Mouse (Mus musculus) embryonic fibroblast, embryonic 13.5 days (primary cell): ENCODE data around the gene Vps45. TPM values are rescaled to one million over a fixed set of nuclear protein-coding genes. Genes with fewer than 3 reads are reported as not detected.

Experiments
- H3K27ac ChIP-seq: 2 replicates; pipeline ENCODE4 v1.5.1; 2012; ENCODE audit warnings: low read length, control low read depth, inconsistent platforms; ENCODE audit not compliant: insufficient read depth
- H3K4me1 ChIP-seq: 2 replicates; pipeline ENCODE4 v1.6.1; 2011; ENCODE audit warnings: low read length; ENCODE audit not compliant: control insufficient read depth, insufficient read depth
- H3K4me3 ChIP-seq: 2 replicates; pipeline ENCODE4 v1.5.1; 2011; ENCODE audit warnings: mild to moderate bottlenecking, control low read depth, low read length; ENCODE audit not compliant: insufficient read depth
- CTCF ChIP-seq: IDR thresholded peaks from 2 replicates; pipeline ENCODE4 v1.5.1; 2011; ENCODE audit warnings: mild to moderate bottlenecking, control low read depth, low read length, moderate library complexity, borderline replicate concordance; ENCODE audit not compliant: insufficient read depth
- POLR2A ChIP-seq: IDR thresholded peaks from 2 replicates; pipeline ENCODE4 v1.6.1; 2011; ENCODE audit warnings: low read depth, mild to moderate bottlenecking, control low read depth, low read length, moderate library complexity
- polyA plus RNA-seq: library from polyadenylated mRNA; stranded (reverse); fragments of >200 nt; gene quantifications from 2 replicates; pipeline ENCODE4 v1.2.4, GENCODE M21; 2011; ENCODE audit warnings: low read depth; ENCODE audit not compliant: missing spikeins, insufficient read length

Vps45 gene
- polyA plus RNA-seq, 1 experiment, result 15.6 TPM

DNA sequence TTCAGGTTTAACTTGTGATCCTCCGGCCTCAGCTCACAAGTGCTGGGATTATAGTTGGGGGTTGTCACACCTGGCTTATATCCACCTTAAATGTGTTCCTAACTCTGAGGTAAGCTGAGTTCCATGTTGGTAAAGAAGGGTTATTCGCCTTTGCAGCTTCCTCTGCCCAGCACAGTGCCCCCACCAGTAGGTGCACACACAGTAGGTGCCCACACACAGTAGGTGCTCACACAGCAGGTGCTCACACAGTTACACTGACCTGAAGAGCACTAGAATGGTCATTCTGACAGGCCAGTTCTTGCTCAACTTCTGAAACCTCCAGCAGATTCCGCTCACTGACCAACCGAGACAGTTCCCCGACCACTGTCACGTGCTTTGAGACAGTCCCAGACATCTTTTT lies 17.2 kb downstream of the Vps45 start:
- Histone ChIP-seq H3K4me3 (no peak overlapping the region), H3K4me1 (peaks cover 8% of the 10 kb centered on the region), H3K27ac (no peak overlapping the region)
- no peak for TF ChIP-seq POLR2A
- TF ChIP-seq CTCF, result no peak

DNA sequence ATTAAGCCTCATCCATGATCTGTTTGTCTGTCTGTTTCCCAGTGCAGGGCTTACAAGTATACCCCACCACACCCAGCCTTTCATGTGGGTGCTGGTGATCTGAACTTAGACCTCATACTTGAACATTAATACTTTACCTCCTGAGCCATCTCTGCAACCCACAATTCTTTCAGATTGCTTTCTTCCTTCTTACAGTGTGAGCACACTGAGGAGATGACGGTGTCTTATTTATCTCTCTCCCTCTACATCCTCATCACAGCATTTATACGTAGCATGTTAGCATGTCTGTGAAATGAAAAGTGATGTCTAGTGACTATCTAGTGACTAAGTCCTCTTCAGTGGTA lies 17.6 kb downstream of the Vps45 start:
- H3K4me3 ChIP-seq, result no peak overlapping the region
- TF ChIP-seq CTCF, result no peak
- TF ChIP-seq POLR2A, result no peak

DNA sequence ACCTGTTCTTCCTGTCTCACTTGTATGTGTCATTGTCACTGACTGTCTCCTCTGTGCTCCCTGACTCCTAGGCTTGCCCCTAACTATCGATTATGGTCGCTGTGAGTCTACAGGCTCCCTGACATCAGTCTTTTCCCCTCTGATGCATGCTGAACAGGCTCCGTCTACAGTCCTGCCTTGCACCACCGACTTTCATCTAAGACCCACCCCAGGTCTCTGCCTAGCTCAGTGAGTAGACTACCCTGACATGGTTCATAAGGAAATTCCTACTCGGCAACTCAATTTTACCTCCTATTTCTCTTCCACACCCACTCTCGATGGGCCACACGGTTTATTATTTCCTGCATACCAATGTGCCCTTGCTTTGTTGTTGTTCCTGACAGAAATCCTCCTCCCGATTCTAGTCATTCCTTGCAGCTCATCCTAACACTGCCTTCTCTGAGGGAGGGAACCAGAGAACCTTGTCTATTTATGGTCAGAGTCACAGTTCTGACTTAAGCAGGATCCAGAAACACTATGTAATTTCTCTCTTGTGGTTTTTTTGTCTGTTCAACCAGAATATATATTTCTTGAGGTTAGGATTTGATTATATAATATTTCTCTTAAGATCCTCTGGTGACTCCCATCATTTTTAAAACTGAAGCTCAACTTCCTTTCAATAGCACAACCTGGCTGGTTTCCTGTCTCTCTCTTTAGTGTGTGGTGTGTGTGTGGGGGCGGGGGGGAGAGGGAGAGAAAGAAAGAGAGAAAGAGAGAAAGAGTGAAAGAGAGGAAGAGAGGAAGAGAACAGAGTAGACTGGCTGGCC lies 18.2 kb downstream of the Vps45 start:
- TF ChIP-seq POLR2A (no peak), CTCF (no peak)
- Histone ChIP-seq H3K4me3 (no peak overlapping the region), H3K27ac (peak overlapping the region; percentile 64), H3K4me1 (peaks cover 8% of the 10 kb centered on the region)

More for the DNA sequence above, 17.6 kb downstream of the Vps45 start:
- peak overlapping the region; percentile 64 for H3K27ac ChIP-seq
- peaks cover 8% of the 10 kb centered on the region for H3K4me1 ChIP-seq

DNA sequence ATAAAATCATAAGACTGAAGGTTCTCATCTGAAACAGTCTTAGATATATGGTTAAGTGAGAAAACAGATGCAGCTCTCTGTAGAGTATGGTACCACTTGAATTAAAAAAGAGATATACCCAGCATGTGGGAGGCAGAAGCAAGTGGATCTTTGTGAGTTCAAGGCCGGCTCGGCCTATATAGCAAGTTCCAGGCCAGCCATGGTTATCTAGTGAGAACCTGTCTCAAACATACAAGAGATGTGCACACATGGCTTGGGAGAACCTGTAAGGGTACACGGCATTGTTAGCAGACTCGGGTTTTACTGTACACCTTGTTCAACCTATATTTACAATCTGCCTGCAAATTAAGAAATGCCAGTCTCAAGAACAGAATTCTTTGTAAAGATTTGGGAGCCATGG lies 19.4 kb downstream of the Vps45 start:
- Histone ChIP-seq H3K27ac (no peak overlapping the region), H3K4me3 (no peak overlapping the region), H3K4me1 (peaks cover 8% of the 10 kb centered on the region)
- TF ChIP-seq POLR2A (no peak), CTCF (no peak)

DNA sequence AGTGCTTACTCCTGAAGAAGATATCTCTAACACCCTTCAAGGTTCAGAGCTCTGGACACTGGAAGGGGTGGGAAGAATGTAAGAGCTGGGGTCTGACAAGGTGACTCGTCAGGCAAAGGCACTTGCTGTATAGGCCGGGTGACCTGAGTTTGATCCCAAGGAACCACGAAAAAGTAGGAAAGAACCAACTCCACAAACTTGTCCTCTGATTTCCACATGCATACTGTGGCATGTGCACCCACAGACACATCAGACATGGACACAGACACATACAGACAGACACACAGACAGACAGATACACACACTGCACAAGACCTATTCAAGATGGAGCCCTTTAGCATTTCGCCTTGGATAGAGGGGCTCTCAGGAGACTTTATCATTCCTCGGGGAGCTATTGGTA lies 20.1 kb downstream of the Vps45 start:
- no peak overlapping the region for H3K27ac ChIP-seq
- H3K4me1 ChIP-seq, result peaks cover 8% of the 10 kb centered on the region
- H3K4me3 ChIP-seq, result no peak overlapping the region
- TF ChIP-seq POLR2A (no peak), CTCF (no peak)

DNA sequence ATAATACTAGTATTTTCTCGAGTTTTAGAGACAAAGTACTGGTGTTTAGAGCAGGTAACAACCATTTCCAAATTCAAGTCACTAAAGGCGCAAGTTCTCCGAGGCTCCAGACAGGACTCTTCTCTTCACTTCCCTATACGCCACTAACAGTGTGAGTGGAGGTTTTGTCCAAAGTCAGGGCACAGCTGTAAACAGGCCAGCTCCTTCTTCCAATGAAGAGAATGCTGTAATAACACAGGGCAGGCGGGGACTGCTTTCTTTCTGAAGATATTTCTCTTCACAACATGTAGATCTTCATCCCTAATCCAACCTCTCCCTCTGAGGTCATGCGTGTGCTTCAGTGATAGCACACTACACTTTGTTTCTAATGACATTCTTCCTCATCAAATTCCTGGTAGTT lies 21.5 kb downstream of the Vps45 start:
- TF ChIP-seq CTCF, result no peak
- TF ChIP-seq POLR2A, result no peak
- Histone ChIP-seq H3K4me3 (no peak overlapping the region), H3K27ac (peak overlapping the region; percentile 85), H3K4me1 (peaks cover 8% of the 10 kb centered on the region)

DNA sequence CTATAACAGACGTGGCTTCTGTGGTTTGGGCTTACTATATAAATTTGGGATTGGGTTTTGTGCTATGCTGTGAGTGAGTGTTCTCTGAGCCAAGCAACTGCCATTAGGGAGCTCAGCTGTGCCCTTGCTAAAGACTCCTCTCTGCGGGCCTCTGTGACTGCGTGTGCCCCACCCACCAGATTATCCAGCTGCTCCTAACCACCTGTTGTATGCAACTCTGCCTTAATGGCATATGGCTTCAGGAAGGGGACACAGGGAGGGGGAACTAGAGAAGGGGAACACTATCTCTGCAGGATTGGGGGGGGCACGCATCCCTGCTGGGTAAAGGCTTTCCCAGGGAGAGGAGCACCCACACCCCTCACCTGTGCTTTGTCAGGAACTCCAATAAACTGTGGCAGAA lies 25.2 kb downstream of the Vps45 start:
- Histone ChIP-seq H3K4me1 (peaks cover 3% of the 10 kb centered on the region), H3K4me3 (no peak overlapping the region), H3K27ac (no peak overlapping the region)
- TF ChIP-seq CTCF (no peak), POLR2A (no peak)

DNA sequence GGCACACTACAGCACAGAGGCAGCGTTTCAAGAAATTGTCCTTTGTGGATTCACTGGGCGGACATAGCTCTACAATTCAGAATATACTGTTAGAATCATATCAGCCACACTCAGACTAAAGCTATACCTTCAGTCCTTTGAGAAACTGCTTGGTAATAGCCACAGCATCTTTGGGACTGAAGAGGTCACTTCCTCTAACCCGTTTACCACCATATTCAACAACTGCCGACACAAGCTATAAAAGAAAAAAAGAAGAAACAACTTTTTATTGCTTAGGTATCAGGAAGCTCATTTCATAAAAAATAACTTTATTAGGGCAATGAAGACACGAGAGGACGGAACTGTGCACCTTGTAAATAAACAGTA lies 25.6 kb downstream of the Vps45 start:
- Histone ChIP-seq H3K4me1 (peaks cover 3% of the 10 kb centered on the region), H3K27ac (no peak overlapping the region), H3K4me3 (no peak overlapping the region)
- no peak for TF ChIP-seq POLR2A
- TF ChIP-seq CTCF, result no peak

DNA sequence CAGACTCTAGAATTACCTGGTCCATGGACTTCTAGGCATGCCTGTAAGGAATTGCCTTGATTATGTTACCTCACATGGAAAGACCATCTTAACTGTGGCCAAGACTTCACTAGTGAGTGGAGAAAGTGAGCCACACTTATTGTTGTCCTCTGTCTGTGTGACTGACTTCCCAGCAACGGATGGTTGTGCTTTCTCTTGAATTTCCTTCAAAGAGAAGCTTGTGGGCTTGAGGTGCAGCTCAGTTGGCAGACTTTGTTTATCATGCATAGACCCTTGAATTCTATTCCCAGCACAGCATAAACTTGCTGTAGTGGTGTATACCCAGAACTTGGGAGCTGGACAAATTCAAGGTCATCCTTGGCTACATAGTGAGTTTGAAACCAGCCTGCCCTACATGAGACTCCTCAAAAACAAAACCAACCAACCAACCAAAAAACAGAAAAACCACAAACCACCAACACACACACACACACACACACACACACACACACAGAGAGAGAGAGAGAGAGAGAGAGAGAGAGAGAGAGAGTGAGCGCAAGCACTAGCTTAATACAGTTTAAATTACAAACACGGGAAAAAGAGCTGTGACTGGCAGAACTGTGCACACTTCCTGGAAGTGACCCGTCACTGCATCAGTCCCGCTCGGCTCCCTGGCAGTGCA lies 26.1 kb downstream of the Vps45 start:
- Histone ChIP-seq H3K4me3 (no peak overlapping the region), H3K27ac (no peak overlapping the region), H3K4me1 (peaks cover 3% of the 10 kb centered on the region)
- no peak for TF ChIP-seq CTCF
- TF ChIP-seq POLR2A, result no peak

DNA sequence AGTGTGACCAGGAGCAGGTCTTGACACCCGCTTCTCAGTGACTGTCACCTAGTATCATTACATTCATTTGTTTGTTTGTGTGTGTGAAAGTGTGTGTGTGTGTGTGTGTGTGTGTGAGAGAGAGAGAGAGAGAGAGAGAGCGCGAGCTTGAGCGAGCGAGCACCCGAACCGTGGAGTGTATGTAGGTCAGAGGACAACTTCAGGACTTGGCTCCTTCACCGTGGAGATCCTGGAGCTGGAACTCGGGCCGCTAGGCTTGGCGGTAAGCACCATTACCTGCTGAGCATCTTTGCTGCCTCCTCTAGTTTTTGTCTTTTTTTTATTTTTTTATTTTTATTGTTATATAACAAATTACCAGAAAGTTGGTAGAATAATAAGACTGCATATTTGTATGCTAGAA lies 28.5 kb downstream of the Vps45 start:
- H3K27ac ChIP-seq, result no peak overlapping the region
- H3K4me3 ChIP-seq, result no peak overlapping the region
- no peaks in the 10 kb centered on the region for H3K4me1 ChIP-seq
- no peak for TF ChIP-seq POLR2A
- no peak for TF ChIP-seq CTCF
